Mouse (Mus musculus): ENCODE data around the gene Gm30191.

Gm30191 gene

GRCm38 (mm10) chr4:134246719-134247258, at the start of gene Gm30191:
Gm30191 (plus strand) TSS chr4:134246935.
- no peak for DNase-seq (ENCODE audit: low read depth, low spot score)

GRCm38 (mm10) chr4:134199371-134199770, 47.4 kb upstream of the Gm30191 start:
- no peak for DNase-seq (ENCODE audit: low read depth, low spot score)

GRCm38 (mm10) chr4:134202904-134203303, 43.8 kb upstream of the Gm30191 start, which contains the start of gene Gm7534:
Gm7534 (minus strand) TSS chr4:134203004.
- no peak for DNase-seq (ENCODE audit: low read depth, low spot score)

GRCm38 (mm10) chr4:134203340-134203896, 43.3 kb upstream of the Gm30191 start:
- DNase-seq (ENCODE audit: low read depth, low spot score): no peak

GRCm38 (mm10) chr4:134206488-134207053, 40.2 kb upstream of the Gm30191 start:
- DNase-seq (ENCODE audit: low read depth, low spot score): no peak

GRCm38 (mm10) chr4:134222793-134223600, 23.7 kb upstream of the Gm30191 start:
- DNase-seq (ENCODE audit: low read depth, low spot score): no peak

GRCm38 (mm10) chr4:134227194-134227593, 19.5 kb upstream of the Gm30191 start, which contains the start of gene Catsper4:
Catsper4 (minus strand) TSS chr4:134227383.
- no peak for DNase-seq (ENCODE audit: low read depth, low spot score)

- no peak for DNase-seq (ENCODE audit: low read depth, low spot score)
Measured at GRCm38 (mm10) chr4:134230431-134230830, 16.3 kb upstream of the Gm30191 start.

- DNase-seq (ENCODE audit: low read depth, low spot score): no peak
Measured at GRCm38 (mm10) chr4:134234876-134235275, 11.9 kb upstream of the Gm30191 start.

- DNase-seq (ENCODE audit: low read depth, low spot score): no peak
Measured at GRCm38 (mm10) chr4:134237582-134238278, 9.0 kb upstream of the Gm30191 start.

- no peak for DNase-seq (ENCODE audit: low read depth, low spot score)
Measured at GRCm38 (mm10) chr4:134238279-134238651, 8.5 kb upstream of the Gm30191 start, which contains the start of gene Cnksr1. Cnksr1 (minus strand) TSS chr4:134238399.

- DNase-seq (ENCODE audit: low read depth, low spot score): no peak
Measured at GRCm38 (mm10) chr4:134238686-134239085, 8.0 kb upstream of the Gm30191 start.

- no peak for DNase-seq (ENCODE audit: low read depth, low spot score)
Measured at GRCm38 (mm10) chr4:134243516-134244250, 3.1 kb upstream of the Gm30191 start, which contains the start of gene E130218I03Rik. E130218I03Rik (plus strand) TSS chr4:134243662.

- peak; percentile 81 for DNase-seq (ENCODE audit: low read depth, low spot score)
Measured at GRCm38 (mm10) chr4:134245148-134245843, 1.4 kb upstream of the Gm30191 start, which contains the start of gene Zfp593. Zfp593 (minus strand) TSS chr4:134245592.

GRCm38 (mm10) chr4:134246256-134246655, 479 bp upstream of the Gm30191 start:
- DNase-seq (ENCODE audit: low read depth, low spot score): no peak

GRCm38 (mm10) chr4:134249651-134250050, 2.9 kb downstream of the Gm30191 start:
- DNase-seq (ENCODE audit: low read depth, low spot score): no peak

- DNase-seq (ENCODE audit: low read depth, low spot score): no peak
Measured at GRCm38 (mm10) chr4:134250116-134250929, 3.6 kb downstream of the Gm30191 start.

GRCm38 (mm10) chr4:134250930-134251240, 4.2 kb downstream of the Gm30191 start:
- DNase-seq (ENCODE audit: low read depth, low spot score): no peak

All from c-Kit-negative CD71-positive TER-119-positive erythroid progenitor cells, embryonic 14.5 days (primary cell).